Mouse (Mus musculus) kidney, adult 11 months (tissue): ENCODE data around the gene Mapkapk3.
A peak's percentile ranks its signal among the peaks of the same experiment; 100 is the strongest.

ENCODE experiments used
- DNase-seq: peaks from one replicate; pipeline ENCODE4 v3.0.0; 2022

The Mapkapk3 gene

DNA sequence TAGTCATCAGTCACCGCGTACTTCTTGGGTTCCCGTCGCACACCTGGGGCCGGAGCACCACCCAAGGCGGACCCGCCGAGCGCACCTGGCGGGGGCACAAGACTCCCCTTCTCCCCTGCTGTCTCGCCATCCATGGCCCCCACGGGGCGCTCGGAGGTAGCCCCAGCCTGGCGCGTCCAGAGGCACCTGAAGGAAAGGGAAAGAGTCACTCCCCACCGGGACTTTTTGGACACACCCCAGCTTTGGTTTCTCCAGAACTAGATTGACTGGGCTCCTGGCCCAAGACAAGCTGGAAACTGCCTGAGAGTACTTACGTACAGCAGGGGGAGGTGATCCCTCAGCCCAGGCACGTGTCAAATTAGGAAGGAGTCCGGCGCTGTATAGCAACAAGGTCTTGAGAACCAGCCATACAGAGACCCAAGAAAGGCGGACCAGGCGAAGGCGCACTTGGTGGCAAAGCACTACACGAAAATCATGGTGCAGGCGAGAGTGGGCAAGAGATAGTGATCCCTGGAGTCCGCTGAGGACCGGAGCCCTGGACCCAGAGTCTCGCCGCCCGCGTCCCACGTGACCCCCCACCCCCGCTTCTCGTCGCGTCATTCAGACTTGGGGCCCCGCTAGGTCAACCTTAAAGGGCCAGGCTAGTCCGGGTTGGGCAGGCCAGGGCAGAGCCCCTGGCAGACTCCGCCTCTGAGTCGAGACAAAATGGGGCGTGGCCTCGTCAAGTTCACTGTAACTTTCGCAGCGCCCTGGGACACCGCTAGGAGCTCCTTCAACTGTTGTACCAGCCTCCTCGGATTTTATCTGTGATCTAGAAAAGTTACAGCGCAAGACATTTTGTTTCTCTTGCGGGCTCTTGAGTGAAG is at the start of gene Mapkapk3:
TSS of gene Mapkapk3 (minus strand) at position 667 of the 866 bp plus-strand sequence.
- DNase-seq: peak; percentile 93

DNA sequence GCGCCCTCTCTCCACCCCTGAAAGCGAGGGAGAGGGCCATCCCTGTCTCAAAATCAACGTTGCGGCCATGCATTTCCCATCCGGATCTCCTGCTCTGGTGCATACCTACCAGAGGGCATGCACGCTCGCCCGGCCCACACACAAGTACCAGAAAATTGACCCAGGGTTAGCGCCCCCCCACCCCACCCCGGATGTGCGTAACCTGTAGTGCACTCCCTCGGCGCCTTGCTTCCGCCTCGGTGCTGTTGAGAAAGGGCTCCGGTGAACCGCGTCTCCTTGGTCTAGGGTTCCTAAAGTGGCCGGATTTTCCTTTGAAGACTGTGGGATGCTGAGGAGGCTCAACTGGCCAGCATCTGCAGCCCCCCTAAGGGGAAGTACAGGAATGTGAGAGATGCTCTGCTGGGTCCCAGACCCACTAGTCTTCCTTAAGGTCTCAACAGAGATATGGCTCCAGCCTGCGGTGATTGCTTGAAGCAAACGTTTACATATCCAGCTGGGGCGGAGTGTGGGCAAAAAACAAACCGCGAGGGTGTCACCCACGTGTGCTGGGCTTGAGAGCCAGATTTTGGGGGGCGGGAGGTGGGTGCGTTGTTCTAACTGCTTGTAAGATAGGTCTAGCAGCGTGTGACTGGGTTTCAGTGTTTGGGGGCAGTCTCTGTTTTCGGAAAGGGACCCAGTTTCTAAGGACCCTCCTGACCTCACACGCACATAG is 48.7 kb upstream of the Mapkapk3 start, which contains the start of gene Hemk1:
TSS of gene Hemk1 (minus strand) at position 179 of the 712 bp plus-strand sequence.
- peak; percentile 67 for DNase-seq

DNA sequence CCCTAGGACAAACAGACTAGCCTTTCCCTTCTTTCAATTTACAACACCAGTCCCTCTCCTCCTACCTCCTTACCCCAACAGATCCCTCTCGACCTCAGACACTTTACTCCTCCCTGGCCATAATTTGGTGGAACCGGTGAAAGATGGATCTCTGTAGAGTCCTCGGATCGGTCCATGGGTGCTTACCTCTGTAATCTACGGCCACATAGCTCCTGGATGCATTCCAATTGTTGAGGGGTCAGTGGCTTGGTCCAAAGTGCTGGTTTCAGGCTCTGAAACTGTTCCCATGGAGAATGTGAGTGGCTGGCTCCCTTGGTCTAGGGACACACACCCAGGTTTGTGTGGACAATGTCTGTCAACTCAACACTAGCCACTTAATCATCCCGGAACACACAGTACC is 46.7 kb upstream of the Mapkapk3 start:
- no peak for DNase-seq

DNA sequence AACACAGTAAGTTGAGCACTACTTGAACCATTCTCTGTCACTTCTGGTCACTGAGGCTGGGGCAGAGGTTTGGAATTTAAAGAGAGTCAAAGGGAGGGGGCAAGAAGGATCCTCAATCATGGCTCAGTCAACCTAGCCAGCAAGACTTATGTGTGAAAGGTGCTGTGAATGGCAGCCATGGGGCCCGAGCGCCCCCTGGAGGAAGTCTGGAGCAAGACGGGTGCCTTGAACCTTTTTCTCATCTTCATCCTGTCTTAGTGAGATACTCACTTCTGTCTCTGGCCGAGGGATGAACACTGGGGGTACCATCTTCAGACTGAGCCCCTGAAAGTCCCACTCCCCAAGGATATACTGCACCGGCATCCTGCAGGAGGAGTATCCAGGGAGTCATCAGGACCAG is 46.2 kb upstream of the Mapkapk3 start:
- peak; percentile 72 for DNase-seq

DNA sequence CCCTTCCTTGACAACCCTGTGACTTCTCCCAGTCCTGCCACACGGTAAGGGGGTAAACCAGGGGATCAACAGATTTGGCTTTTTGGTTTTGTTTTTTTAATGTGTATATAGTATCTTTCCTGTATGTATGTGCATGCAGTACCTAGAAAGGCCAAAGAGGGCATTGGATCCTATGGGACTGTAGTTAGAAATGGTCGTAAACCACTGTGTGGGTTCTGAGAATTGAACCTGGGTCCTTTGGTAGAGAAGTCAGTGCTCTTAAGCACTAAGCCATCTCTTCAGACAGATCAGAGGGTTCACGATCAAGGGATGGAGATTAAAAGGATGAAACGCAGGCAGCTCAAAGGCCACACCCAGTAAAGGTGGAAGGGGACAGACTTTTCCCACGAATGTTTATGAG is 45.4 kb upstream of the Mapkapk3 start:
- no peak for DNase-seq

DNA sequence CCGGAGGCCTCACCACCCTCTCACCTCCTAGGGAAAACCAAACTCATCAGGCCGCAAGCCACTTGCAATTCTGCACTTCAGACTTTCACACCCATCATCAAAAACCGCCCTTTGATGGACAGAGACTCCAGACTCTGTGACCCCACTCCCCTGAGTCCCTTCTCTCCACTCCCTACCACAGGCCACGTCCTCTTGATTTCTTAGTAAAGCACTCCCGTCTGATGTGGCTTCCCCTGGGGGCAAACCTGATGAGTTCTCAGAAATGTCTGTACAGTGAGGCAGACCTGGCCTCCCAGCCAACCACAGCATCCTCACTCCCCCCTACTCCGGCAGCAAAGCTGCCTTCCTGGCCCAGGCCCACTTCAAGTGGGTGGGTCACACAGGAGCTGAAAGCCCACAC is 44.7 kb upstream of the Mapkapk3 start:
- DNase-seq: no peak

DNA sequence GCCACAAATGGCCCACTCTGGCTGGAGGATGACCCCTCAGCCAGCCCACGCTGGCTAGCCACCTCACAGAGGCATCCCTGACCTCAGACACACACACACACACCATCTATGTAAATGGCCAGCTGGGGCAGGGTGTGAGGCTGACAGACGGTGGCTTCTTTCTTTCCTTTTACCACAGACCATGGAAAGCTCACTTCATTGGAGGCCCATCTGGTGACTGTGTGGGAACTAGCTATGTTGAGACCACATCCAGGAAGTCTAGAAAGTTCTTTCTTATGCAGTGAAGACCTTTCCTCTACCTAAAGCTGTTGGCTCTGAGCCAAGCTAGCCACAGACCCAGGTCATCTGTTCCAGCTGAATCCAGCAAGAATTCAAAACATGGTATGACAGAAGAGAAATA is 44.0 kb upstream of the Mapkapk3 start:
- DNase-seq: no peak

DNA sequence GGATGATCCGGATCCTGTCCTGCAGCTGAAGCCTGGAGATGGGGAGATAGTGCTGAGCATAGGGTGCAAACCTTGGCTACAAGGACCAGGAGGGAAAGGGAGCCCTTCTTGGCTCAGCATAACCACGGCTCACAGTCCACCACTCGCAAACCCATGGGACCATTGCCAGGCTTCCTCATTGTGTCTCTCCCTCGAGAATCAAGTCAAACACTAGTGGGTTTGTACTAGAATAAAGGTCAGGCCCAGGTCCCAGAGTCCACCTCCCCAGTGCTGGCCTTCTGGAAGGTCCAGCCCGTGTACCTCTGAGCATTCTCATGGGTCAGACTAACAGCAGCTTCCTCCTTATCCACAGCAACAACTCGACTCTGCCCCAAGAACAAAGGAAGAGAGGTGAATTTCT is 41.1 kb upstream of the Mapkapk3 start:
- peak; percentile 58 for DNase-seq

DNA sequence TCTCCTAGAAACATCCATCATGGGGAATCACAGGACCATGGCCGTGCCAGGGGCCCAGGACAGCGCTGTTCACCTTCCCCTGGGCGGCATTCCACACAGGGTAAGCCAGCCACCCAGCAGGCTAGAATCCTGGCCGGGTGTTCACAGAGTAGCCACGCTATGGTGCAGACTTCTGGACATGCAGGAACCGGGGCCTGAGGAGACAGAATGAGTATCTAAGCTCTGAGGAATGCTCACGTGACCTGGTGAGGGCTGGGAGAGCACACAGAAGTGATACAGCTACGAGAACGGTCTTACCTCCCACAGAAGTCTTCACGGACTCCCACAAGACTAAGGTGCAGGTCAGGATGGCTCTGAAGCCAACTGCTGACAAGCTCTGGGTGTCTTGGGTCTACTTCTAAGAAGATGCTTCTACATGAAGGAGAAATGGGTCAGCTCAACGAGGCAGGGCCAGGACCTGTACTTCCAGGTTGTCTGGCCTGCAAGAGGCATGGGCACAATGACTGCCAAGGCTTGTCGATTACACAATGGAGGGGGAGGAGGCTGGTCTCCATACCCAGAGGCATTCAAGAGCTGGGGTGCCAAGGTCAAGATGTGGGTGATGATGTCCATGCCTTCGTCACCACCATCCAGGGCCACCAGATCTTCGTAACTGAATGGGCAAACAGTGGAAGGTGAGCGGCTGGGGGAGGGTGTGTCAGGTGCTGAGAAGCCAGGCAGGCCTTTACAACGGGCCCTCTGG is 38.4 kb upstream of the Mapkapk3 start:
- no peak for DNase-seq

DNA sequence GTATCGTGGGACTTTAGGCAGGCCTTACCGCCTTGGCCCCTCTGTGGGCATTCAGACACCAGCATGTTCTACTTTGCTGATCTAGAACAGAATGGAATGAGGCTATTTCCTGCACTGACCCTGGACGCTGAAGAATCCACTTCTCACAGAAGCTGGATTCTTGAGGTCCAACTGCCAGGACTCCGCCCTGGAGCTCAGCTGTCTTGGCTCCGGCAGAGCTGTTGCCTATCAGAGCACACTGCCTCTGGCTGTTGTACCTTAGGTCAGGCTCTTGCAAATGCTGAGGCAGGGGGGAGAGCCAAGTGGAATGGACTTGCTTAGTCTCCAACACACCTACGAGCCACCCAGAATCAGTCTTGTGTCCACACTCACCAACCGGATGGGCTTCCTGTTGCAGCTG is 36.2 kb upstream of the Mapkapk3 start:
- peak; percentile 69 for DNase-seq

DNA sequence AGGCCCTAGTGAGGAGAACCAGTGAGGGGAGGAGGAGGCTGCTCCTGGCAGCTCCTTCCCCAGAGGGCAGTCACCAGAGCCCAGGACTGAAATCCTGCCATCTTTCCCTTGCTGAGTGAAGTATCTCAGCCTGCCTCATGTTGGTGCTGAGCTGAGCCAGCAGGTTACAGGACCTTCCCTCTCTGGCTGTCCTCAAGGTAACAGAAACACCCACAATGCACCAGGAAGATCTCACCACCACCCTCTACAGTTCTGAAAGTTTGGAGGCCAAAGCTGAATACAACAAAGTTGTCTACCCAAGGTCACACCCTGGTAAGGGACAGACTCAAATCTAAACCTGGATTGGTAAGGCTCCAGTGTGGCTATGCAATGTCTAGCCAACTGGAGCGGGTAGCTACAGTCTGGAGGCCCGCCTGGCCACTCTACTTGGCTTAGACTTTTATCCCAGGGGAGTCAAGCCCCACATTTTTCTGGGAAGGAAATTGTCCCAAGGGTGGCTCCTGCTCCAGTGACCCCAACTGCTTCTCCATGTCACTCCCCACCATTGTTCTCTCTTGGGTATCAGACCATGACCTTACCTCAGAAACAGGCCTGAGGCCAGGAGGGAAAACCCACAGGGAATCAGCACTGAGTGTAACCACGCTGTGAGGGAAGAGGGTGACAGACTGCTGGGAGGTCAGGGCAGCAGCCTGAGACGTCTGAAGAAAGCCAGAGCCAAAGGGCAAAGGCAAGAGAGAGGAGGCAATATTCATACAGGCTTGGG is 35.3 kb upstream of the Mapkapk3 start:
- DNase-seq: peak; percentile 70

DNA sequence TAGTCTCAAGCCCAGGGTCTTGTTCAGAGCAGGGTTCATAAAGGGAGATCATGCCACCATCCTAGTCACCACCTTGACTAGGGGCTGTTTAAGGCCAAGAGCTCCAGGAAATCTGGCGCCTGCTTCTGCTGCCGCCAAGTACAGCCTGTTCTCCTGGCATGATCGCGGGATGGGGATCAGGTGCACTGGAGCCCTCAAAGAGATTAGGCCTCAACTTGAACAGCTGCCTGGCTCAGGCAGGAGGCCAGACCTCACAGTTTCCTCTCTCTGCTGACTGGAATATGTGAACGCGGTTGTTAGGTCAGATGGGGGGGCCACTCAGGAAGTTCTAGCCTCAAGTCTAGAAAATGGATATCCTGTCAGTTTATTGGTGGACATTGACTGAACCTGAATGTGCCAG is 33.9 kb upstream of the Mapkapk3 start:
- DNase-seq: peak; percentile 66

DNA sequence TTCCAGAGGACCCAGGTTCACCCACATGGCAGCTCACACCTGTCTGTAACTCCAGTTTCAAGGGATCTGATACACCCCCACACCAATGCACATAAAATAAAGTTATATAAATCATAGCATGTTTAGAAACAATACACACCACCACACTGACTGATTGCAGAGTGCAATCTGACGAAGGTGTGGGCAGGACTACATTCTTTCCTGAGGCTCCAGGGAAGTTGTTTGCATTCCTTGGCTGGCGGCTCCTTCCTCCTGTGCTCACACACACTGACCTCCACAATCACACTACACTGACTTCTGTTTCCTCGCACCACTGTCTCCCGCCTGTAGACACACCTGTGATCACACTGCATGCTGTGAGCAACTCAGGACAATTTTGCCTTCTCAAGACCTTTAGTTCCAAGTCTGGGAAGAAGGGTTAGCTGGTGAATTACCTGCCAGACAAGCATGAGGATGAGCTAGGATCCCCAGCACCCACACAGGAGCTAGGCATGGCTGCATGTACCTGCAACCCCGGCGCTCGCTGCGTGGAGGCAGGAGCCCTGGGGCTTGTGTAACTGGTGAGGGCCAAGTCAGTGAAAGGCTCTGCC is 32.9 kb upstream of the Mapkapk3 start:
- no peak for DNase-seq

DNA sequence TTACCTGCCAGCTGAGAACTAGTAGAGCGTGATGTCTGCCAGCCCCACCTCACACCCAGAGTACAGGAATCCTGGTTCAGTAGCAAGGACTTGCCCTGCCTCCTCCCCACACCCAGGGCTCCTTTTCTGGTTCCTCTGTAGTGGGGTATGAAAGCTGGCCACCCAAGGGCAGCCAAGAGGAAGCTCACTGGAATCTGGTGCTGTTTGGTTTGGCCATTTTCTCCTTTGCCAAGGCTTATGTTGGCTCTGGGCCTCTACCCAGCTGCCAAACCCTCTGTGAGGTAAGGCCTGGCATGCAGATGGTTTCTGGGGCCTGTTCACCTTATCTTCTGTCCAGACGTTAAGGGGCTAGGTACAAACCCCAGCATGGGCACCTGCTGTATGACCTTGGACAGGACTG is 26.1 kb upstream of the Mapkapk3 start:
- peak; percentile 86 for DNase-seq

DNA sequence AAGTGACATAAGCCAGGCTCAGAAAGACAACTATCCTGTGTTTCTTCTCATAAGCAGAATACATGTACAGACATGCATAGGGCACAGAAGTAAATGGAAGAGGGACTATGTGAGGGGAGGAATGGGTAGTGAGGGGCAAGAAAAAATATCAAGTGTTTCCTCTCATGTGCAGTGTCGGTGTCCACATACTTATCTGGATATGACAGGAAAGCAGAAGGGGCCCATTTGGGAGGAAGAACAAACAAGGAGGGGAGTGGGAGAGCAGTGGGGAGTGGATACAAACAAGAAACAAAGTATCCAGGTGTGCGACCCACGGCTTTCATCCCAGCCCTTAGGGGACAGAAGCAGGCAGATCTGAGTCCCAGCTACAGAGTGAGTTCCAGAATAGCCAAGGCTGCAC is 24.2 kb upstream of the Mapkapk3 start:
- DNase-seq: no peak

DNA sequence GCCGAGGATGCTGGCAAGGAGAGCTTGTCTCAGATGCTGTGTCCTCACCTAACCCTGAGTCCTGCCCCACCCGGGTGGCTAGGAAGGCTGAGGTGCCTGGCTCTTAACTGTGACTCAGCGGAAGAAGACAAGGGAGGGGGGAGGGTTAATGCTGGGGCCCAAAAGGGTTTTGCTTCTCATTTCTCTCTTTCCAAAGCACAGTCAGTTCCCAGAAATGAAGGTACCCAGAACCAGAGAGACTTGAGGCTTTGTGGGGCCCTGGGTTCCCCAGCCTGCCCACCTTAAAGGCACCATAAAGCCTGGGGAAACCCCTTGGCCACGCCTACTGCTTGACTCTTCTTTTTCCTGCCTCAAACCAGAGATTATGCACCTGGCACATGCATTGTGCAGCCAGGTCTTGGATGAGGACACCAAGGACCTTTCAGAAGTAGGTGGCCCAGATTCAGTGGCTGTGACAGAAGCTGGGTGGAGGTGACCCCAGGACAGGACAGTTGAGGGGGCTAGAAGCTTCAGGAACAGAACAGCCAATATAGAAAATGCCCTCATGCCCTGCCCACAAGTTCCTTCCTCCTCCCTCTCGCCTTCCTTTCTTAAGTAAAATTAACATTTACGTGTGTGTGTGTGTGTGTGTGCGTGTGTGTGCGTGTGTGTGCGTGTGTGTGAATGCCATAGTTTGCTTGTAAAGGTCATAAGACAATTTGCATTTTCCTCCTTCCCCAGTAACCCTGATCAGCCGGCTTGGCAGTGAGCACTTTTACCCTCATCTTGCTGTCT is 23.3 kb upstream of the Mapkapk3 start:
- no peak for DNase-seq

DNA sequence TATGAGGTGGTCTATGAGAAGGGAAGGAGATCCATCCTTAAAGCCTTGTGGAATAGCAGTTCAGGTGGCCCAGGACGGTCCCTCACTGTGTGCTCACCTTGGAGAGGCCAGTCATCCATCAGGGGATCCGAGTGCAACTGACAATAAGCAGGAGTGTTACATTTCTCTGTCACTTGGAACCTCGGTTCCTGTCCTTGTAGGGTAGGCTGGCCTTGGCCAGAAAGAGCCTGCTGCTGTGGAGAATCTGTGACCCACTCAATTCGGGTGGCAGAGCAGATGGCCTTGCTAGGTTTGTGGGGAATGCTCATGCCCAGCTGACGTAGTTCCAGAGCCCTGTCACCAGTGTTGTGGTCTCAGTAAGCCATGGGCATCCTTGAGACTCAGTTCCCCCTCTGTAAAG is 19.9 kb upstream of the Mapkapk3 start:
- DNase-seq: no peak

DNA sequence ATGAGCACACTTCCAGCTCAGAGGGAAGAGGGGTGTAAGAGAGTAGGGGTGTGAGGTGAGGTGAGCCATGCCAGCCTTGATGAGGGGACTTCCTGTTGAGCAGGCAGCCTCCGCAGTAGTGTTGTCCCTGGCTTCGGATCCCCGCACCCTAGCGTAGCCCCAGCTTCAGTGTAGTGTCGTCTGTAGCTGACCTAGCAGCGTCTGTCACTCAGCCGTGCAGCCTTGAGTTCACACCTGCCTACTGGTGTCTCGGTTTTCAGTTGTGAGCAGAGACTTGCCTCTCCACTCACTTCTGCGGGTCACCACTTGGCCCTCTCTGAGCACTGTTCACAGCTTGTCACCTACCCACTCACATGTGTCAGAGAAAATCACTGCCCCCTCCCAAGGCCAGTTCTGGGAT is 19.5 kb upstream of the Mapkapk3 start:
- no peak for DNase-seq

DNA sequence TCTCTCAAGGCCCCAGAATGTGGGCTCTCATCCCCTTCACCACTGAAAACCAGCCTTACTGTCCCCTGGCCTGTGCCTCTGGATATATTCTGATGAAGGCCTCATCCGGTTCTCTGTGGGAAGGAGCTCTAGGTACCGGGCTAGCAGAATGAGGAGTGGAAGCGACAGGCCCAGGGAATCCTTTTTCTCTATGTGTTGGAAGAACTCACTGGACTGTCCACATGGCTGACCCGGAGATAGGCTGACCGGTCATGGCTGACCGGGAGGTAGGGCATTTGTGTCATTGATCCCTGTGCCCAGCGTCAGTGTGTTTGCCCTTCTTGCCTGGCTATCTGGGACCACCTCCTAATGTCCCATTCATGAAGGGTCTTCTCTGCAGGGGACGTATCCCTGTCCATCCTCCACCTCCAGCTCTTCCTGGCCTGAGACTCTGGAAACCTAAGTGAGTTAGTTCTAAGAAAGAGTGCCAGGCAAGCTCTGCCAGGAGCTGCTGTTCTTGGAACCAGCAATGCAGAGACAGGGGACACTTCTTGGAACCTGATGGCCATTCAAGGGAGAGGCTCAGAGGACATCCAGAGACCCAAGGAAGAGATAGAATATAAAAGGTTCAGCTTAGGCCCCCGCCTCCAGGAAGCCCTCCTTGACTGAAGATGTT is 18.8 kb upstream of the Mapkapk3 start:
- DNase-seq: peak; percentile 62

DNA sequence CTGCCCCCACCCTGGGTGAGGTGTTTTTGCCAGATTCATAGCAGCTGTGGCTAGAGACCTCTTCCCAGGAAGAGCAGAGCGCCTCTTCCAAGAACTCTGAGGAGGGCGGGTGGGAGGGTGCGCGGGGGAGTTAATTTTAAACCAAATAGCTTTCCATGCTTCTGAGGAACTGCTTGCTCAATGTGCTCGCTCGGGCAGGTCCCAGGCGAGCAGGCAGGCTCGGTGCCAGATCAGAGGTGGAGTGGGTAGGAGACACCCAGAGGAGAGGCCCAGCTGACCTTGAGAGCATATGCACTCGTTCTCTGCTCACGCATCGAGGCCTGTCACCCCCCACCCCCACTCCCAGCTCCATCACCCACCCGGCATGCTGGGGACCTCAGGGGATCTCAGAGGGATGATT is 18.2 kb upstream of the Mapkapk3 start:
- peak; percentile 97 for DNase-seq
